Mouse (Mus musculus) MEL (cell line): ENCODE results near the gene Pold4.

Experiments used
- CTCF ChIP-seq, 3 experiments: IDR thresholded peaks in 2 of 3; conservative IDR thresholded peaks in 1 of 3; 2 replicates each; pipeline ENCODE4 v1.5.1; 2011 to 2012; ENCODE audit warnings: low read length in 3 of 3, low read depth in 2 of 3, mild to moderate bottlenecking in 2 of 3, improper control_type of control experiment in 1 of 3, inconsistent platforms in 1 of 3, mixed read lengths in 1 of 3, moderate library complexity in 1 of 3; ENCODE audit not compliant: control insufficient read depth in 1 of 3, insufficient read depth in 1 of 3, poor library complexity in 1 of 3, severe bottlenecking in 1 of 3
- EP300 ChIP-seq, 2 experiments: IDR thresholded peaks; 2 replicates each; pipeline ENCODE4 v1.6.1; 2011; ENCODE audit warnings: improper control_type of control experiment in 2 of 2, low read length in 2 of 2, low read depth in 1 of 2, mild to moderate bottlenecking in 1 of 2
- KAT2A ChIP-seq: conservative IDR thresholded peaks from 2 replicates; pipeline ENCODE4 v1.6.1; 2012; ENCODE audit warnings: low read depth, low read length, improper control_type of control experiment, inconsistent platforms
- MAX ChIP-seq: IDR thresholded peaks from 2 replicates; pipeline ENCODE4 v1.6.1; 2011; ENCODE audit warnings: low read length, improper control_type of control experiment
- MYC ChIP-seq: IDR thresholded peaks from 2 replicates; pipeline ENCODE4 v1.6.1; 2011; ENCODE audit warnings: low read depth, mild to moderate bottlenecking, low read length, improper control_type of control experiment, moderate library complexity
- POLR2AphosphoS2 ChIP-seq: IDR thresholded peaks from 2 replicates; pipeline ENCODE4 v1.6.1; 2011; ENCODE audit warnings: low read length, improper control_type of control experiment
- RAD21 ChIP-seq: IDR thresholded peaks from 2 replicates; pipeline ENCODE4 v1.6.1; 2011; ENCODE audit warnings: mild to moderate bottlenecking, low read depth, low read length, improper control_type of control experiment
- TBP ChIP-seq: IDR thresholded peaks from 2 replicates; pipeline ENCODE4 v1.8.0; 2011; ENCODE audit warnings: low read depth, low read length, improper control_type of control experiment
- ZMIZ1 ChIP-seq: IDR thresholded peaks from 2 replicates; pipeline ENCODE4 v1.6.1; 2012; ENCODE audit warnings: low read depth, mild to moderate bottlenecking, inconsistent platforms, low read length, improper control_type of control experiment, moderate library complexity

DNA sequence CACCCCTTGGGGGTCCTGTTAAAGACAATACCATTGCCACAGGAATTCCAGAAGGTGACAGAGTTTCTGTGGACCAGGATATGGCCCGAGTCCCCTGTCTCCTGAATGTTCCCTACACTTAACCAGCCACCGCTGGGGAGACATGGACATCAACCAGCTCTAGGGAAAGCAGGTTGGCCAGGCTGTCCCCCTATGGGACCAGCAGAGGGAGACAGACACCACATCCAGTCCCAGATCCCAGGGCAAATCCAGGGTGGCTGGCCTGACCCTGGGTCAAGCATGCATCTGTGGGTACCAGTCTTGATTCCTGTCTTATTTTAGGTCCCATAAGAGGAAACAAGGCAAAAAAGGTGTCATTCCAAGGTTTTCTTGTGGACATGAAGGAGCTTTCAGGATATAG is 24.7 kb upstream of the Pold4 start:
- no peak for TF ChIP-seq KAT2A
- TF ChIP-seq TBP = no peak
- peak; percentile 96 for TF ChIP-seq RAD21
- TF ChIP-seq CTCF (IDR thresholded peaks at IDR 0.05 in 2 of 3, conservative IDR thresholded peaks at IDR 0.05 in 1 of 3; ENCODE audit: control insufficient read depth in 1 of 3, insufficient read depth in 1 of 3, low read depth in 2 of 3, low read length in 3 of 3, poor library complexity in 1 of 3, severe bottlenecking in 1 of 3) = peak; percentile 93 to 97 (median 95)
- TF ChIP-seq EP300 (IDR thresholded peaks at IDR 0.05; ENCODE audit: low read depth in 1 of 2, low read length in 2 of 2) = no peak
- TF ChIP-seq POLR2AphosphoS2 = no peak
- no peak for TF ChIP-seq MYC
- no peak for TF ChIP-seq MAX
- no peak for TF ChIP-seq ZMIZ1
